Mouse (Mus musculus): ENCODE measurements at regions not wholly inside any gene's neighbourhood (a gene's known extent, or its start where the extent isn't known, plus 50 kb on each side); places are given as distances from the start of the nearest gene placed in this dataset.
"Not testable (repeated sequence)": the region's sequence is repeated elsewhere in the genome, so short reads cannot be mapped to it uniquely, and the experiment has no call there.

GRCm38 (mm10) chr7:29639591-29639990 lies 87.2 kb downstream of the Catsperg2 start:
- not testable (repeated sequence) for DNase-seq

DNA sequence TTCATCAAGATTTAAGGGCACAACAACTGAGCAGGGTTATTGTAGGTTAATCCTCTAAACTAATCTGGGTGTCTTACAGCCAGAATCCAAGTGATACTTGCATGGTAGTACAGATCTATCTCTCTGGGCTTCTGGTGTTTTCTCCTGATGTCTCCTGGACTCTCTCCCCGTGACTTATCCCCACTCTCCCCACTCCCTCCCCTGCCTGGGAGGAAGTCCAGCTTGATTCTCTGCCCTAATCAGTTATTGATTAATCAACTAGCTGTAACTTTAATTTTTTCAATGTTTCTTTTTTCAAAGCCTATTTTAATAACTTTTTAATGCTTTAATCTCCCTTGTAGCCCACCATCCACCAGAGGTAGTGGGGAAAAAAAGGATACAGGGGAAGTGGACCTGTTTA lies 83.9 kb upstream of the Sipa1l3 start:
- no peak for DNase-seq

DNA sequence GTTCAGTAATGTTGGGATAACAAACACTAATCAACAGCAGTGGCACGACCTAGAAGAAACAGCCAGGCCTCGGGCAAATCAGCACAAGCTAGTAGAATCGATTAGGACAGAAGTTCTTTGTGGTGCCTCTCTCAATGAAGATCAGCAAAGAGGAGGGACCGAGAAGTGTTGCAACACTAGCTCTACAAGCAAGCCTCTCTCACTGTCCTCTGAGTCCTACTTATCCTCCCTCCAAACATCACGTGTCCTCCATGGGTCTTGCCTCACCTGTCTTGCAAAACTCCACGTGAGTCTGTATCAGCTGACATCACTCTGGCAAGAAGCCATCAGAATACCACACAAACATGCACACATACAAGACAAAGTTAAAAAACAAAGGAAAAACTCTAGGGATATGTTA lies 82.9 kb upstream of the Sipa1l3 start:
- DNase-seq: no peak

DNA sequence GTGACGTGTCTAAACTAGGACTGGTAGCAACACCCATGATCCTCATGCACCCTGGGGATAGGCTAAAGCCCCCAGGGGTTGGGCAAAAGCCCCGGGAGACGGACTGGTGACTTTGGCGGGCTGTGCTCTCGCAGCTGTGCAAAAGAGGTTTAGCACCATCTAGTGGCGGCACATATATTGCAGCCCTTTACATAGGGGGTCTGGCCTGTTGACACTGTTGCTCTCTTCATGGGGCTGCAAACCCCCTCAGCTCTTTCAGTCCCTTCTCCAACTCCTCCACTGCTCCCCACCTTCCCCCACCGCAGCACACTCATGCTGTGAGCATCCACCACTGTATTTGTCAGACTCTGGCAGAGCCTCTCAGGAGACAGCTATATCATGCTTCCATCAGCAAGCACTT lies 78.8 kb upstream of the Sipa1l3 start:
- DNase-seq: peak in 1 of 2 experiments; percentile 64

GRCm38 (mm10) chr7:29578128-29578527 lies 59.7 kb upstream of the Sipa1l3 start:
- DNase-seq: no peak

DNA sequence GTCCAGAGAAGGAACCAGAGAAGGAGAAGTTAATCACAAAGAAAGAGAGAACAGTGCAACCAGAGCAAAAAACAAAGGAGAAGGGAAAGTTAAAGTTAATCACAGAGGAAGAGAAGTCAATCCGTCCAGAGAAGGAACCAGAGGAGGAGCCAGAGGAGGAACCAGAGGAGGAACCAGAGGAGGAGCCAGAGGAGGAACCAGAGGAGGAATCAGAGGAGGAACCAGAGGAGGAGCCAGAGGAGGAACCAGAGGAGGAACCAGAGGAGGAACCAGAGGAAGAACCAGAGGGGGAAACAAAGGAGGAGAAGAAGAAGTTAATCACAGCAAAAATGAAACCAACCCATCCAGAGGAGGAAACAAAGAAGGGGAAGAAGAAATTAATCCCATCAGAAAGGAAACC lies 57.2 kb upstream of the Sipa1l3 start:
- DNase-seq: no peak
